Mouse (Mus musculus): ENCODE results near the gene Zfp993. TPM values are rescaled to one million over a fixed set of nuclear protein-coding genes. Genes with fewer than 3 reads are reported as not detected.
"Not testable (repeated sequence)": the region's sequence is repeated elsewhere in the genome, so short reads cannot be mapped to it uniquely, and the experiment has no call there.

Zfp993 gene
- 0.99 and 1.8 TPM in 2 replicates for polyA plus RNA-seq (2015; fragmentation: Nextera tagmentation; extraction: Ambion mirVana)

DNA sequence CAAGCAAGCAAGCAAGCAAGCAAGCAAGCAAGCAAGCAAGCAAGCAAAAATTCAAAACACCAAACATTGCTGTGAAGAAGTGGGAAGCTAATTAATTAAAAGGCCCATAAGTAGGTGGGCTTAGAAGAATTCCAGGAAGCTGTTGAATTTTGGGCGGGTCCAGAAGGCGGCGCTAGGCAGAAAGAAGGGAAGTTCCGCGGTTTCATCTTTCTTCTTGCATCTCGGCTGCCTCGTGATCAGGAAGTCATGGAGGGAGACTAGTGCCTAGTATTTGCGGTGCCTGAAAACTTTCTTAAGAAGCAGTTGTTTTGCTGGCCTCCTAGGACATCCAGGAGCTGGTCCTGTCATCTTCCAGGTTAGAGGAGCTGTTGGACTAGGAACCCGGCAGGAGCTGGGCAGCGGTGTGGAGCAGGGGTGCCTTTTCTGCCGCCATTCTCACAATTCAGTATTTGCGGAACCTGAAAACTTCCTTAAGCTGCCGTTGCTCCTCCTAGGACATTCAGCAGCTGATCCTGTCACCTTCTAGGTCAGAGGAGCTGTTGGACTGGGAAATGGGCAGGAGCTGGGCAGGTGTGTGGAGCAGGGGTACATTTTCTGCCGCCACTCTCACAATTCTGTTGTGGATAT lies at the start of gene Zfp993:
TSS of gene Zfp993 (plus strand) at position 188 of the 627 bp plus-strand sequence.
- WGBS, result no CpG with 5 or more reads among the region's 14 CpGs
- H3K27ac ChIP-seq; ATAC-seq (replicated peaks; ENCODE audit: low FRiP score, low read depth); H3K9me3 ChIP-seq (replicated peaks; ENCODE audit: low read length); H3K36me3 ChIP-seq (ENCODE audit: insufficient read depth, low read length); H3K4me1 ChIP-seq (replicated peaks; ENCODE audit: insufficient read depth, low read length); H3K27me3 ChIP-seq (ENCODE audit: insufficient read depth, low read length); H3K9ac ChIP-seq (ENCODE audit: low read depth, low read length); DNase-seq (ENCODE audit: low spot score); H3K4me3 ChIP-seq (replicated peaks; ENCODE audit: low read depth, low read length); H3K4me2 ChIP-seq (ENCODE audit: low read length): not testable (repeated sequence)

GRCm38 (mm10) chr4:146579905-146580873 lies 30.6 kb upstream of the Zfp993 start:
- H3K9me3 ChIP-seq (replicated peaks; ENCODE audit: low read length); H3K4me2 ChIP-seq (ENCODE audit: low read length); H3K36me3 ChIP-seq (ENCODE audit: insufficient read depth, low read length); H3K4me3 ChIP-seq (replicated peaks; ENCODE audit: low read depth, low read length); H3K9ac ChIP-seq (ENCODE audit: low read depth, low read length); H3K4me1 ChIP-seq (replicated peaks; ENCODE audit: insufficient read depth, low read length); DNase-seq (ENCODE audit: low spot score); H3K27me3 ChIP-seq (ENCODE audit: insufficient read depth, low read length); H3K27ac ChIP-seq: not testable (repeated sequence)
- WGBS, result 0% methylated on average over 1 of the region's 111 CpGs
- peak; percentile 94 for ATAC-seq (replicated peaks; ENCODE audit: low FRiP score, low read depth)

GRCm38 (mm10) chr4:146603578-146604399 lies 7.0 kb upstream of the Zfp993 start:
- H3K4me3 ChIP-seq (replicated peaks; ENCODE audit: low read depth, low read length), result not testable (repeated sequence)

GRCm38 (mm10) chr4:146644367-146644766 lies 33.6 kb downstream of the Zfp993 start:
- ATAC-seq (replicated peaks; ENCODE audit: low FRiP score, low read depth); H3K36me3 ChIP-seq (ENCODE audit: insufficient read depth, low read length); DNase-seq (ENCODE audit: low spot score); H3K4me1 ChIP-seq (replicated peaks; ENCODE audit: insufficient read depth, low read length); H3K4me2 ChIP-seq (ENCODE audit: low read length); H3K4me3 ChIP-seq (replicated peaks; ENCODE audit: low read depth, low read length); H3K27ac ChIP-seq; H3K9me3 ChIP-seq (replicated peaks; ENCODE audit: low read length); H3K27me3 ChIP-seq (ENCODE audit: insufficient read depth, low read length); H3K9ac ChIP-seq (ENCODE audit: low read depth, low read length): not testable (repeated sequence)
- no CpG with 5 or more reads among the region's 4 CpGs for WGBS

More at GRCm38 (mm10) chr4:146603578-146604399, 7.0 kb upstream of the Zfp993 start:
- H3K4me2 ChIP-seq (ENCODE audit: low read length), result peak overlapping the region; percentile 37
- not testable (repeated sequence) for H3K36me3 ChIP-seq (ENCODE audit: insufficient read depth, low read length); H3K27me3 ChIP-seq (ENCODE audit: insufficient read depth, low read length); H3K27ac ChIP-seq; H3K4me1 ChIP-seq (replicated peaks; ENCODE audit: insufficient read depth, low read length); H3K9ac ChIP-seq (ENCODE audit: low read depth, low read length); H3K9me3 ChIP-seq (replicated peaks; ENCODE audit: low read length)
- 4% methylated on average over 20 of the region's 53 CpGs for WGBS
- ATAC-seq (replicated peaks; ENCODE audit: low FRiP score, low read depth) (peak; percentile 99), DNase-seq (ENCODE audit: low spot score) (peak; percentile 1)

- not testable (repeated sequence) for H3K27ac ChIP-seq; H3K9me3 ChIP-seq (replicated peaks; ENCODE audit: low read length); H3K27me3 ChIP-seq (ENCODE audit: insufficient read depth, low read length); H3K4me1 ChIP-seq (replicated peaks; ENCODE audit: insufficient read depth, low read length); H3K36me3 ChIP-seq (ENCODE audit: insufficient read depth, low read length); H3K9ac ChIP-seq (ENCODE audit: low read depth, low read length); DNase-seq (ENCODE audit: low spot score); H3K4me3 ChIP-seq (replicated peaks; ENCODE audit: low read depth, low read length); H3K4me2 ChIP-seq (ENCODE audit: low read length)
- no CpG with 5 or more reads among the region's 2 CpGs for WGBS
- ATAC-seq (replicated peaks; ENCODE audit: low FRiP score, low read depth), result 0 out of 2 replicates have a peak, but pooled peaks have one; percentile 47
Observed at GRCm38 (mm10) chr4:146649641-146650040, 38.9 kb downstream of the Zfp993 start.

GRCm38 (mm10) chr4:146650115-146650514 lies 39.4 kb downstream of the Zfp993 start:
- not testable (repeated sequence) for H3K36me3 ChIP-seq (ENCODE audit: insufficient read depth, low read length); H3K27me3 ChIP-seq (ENCODE audit: insufficient read depth, low read length); H3K4me1 ChIP-seq (replicated peaks; ENCODE audit: insufficient read depth, low read length); DNase-seq (ENCODE audit: low spot score); H3K9me3 ChIP-seq (replicated peaks; ENCODE audit: low read length); H3K27ac ChIP-seq; H3K9ac ChIP-seq (ENCODE audit: low read depth, low read length); H3K4me2 ChIP-seq (ENCODE audit: low read length); H3K4me3 ChIP-seq (replicated peaks; ENCODE audit: low read depth, low read length)
- ATAC-seq (replicated peaks; ENCODE audit: low FRiP score, low read depth), result 0 out of 2 replicates have a peak, but pooled peaks have one; percentile 37
- 85% methylated on average over 1 of the region's 4 CpGs for WGBS

DNA sequence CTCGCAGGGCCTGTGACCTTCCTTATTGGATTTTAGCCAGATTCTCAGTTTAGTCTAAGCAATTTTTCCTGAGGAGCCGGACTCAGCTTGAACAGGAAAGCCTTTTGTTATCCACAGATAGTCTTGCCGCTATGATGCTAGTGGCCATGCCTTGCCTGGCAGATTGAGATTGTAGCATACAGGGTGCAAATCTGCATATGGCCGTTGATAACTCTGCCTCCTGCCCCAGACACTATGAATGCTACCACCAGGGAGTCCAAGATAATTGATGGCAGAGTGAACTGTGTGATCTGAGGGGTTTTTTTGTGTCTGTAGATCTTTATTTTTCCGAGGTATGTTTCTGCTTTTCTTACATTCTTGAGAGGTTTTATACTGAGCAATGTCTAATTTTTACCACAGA lies 39.9 kb downstream of the Zfp993 start:
- not testable (repeated sequence) for H3K27ac ChIP-seq; ATAC-seq (replicated peaks; ENCODE audit: low FRiP score, low read depth); H3K9me3 ChIP-seq (replicated peaks; ENCODE audit: low read length); H3K9ac ChIP-seq (ENCODE audit: low read depth, low read length); H3K4me1 ChIP-seq (replicated peaks; ENCODE audit: insufficient read depth, low read length); H3K4me2 ChIP-seq (ENCODE audit: low read length); H3K4me3 ChIP-seq (replicated peaks; ENCODE audit: low read depth, low read length); H3K36me3 ChIP-seq (ENCODE audit: insufficient read depth, low read length); DNase-seq (ENCODE audit: low spot score); H3K27me3 ChIP-seq (ENCODE audit: insufficient read depth, low read length)
- WGBS, result 76% methylated on average over 1 of the region's 5 CpGs
